Mouse (Mus musculus): ENCODE data around the gene Psph. TPM values are rescaled to one million over a fixed set of nuclear protein-coding genes. Genes with fewer than 3 reads are reported as not detected.
A peak's percentile ranks its signal among the peaks of the same experiment; 100 is the strongest.

Gene Psph
- polyA plus RNA-seq, 1 experiment from 2014 or later = 3.3 TPM

DNA sequence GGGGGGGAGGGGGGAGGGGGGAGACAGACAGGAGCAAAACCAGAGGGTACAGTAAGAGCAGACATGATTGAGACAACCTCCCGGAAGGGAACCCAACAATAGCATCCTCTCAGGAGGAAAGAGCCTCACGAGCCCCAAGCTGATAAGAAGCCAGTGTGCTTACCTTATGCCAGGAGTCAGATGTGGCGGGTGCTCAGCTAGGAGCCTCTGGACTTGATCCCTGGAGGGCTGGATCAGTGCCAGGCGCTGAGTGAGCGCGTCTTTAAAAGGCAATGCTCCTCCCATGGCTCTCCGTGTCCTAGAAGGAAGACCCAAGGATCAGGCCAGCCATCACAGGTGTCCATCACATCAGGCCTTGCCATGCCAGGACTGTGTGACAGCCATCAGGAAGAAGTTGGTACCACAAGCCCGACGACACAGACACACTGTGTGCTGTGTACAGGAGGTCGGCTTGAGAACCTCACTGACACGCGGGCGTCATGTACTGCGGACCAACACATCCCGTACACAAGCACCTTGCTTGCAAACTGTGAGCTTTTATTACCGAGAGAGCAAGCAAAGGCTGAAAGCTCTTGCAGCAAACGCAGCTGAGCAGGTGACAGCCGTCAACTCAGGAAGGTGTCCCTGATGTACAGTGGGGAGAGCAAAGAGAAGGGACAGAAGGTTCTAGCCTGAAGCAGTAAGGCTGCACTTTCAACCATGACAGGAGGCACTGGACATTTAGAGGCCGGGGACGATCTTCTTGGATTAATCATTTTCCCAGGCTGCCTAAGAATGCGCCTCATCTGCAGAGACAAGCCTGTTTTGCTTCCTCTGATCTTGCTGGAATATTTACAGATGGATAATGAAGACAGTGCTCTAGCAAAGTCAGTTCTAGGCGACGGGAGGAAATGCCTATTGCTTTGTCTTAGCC lies 16.6 kb downstream of the Psph start:
- Histone ChIP-seq H3K4me3 (ENCODE audit: inconsistent target) (no peak overlapping the region), H3K36me3 (ENCODE audit: inconsistent target) (no peaks in the 10 kb centered on the region), H3K79me2 (ENCODE audit: inconsistent target) (no peaks in the 10 kb centered on the region), H3K27ac (no peak overlapping the region)
- 94% methylated on average over 23 of the region's 23 CpGs for WGBS (ENCODE audit: missing documents)

DNA sequence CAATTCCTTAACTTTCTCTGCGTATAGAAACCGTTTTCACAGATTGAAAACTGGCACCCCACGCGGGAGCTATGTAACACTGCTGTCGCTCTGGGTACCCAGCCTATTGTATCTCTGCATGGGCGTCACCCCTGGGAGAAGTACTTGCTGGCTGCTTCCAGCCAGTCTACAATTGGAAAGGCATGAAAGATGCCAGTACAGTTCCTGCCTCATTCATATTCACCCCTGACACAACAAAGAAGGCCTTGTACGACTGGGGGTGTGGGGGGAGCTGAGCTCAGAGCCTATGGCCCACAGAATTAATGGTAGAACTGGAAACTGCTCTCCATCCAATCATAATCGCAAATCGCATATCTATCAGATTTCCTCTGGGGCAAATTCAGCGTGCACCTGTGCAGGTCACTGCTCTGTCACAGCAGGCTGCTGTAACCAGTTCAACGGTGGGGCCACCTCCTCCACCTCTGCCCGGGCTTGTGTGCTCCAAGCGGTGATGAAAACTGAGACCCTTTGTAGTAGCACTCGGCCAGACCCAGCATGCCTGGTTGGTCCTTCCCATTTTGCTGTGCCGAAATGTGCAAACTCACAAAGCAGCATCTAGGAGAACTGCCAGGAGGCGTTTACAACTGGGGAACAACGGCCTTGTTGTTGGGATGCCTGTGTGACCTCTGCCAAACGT lies 25.2 kb downstream of the Psph start:
- H3K79me2 ChIP-seq (ENCODE audit: inconsistent target) = no peaks in the 10 kb centered on the region
- H3K27ac ChIP-seq = no peak overlapping the region
- peaks cover 4% of the 10 kb centered on the region for H3K36me3 ChIP-seq (ENCODE audit: inconsistent target)
- H3K4me3 ChIP-seq (ENCODE audit: inconsistent target) = no peak overlapping the region
- 90% methylated on average over 18 of the region's 18 CpGs for WGBS (ENCODE audit: missing documents)

DNA sequence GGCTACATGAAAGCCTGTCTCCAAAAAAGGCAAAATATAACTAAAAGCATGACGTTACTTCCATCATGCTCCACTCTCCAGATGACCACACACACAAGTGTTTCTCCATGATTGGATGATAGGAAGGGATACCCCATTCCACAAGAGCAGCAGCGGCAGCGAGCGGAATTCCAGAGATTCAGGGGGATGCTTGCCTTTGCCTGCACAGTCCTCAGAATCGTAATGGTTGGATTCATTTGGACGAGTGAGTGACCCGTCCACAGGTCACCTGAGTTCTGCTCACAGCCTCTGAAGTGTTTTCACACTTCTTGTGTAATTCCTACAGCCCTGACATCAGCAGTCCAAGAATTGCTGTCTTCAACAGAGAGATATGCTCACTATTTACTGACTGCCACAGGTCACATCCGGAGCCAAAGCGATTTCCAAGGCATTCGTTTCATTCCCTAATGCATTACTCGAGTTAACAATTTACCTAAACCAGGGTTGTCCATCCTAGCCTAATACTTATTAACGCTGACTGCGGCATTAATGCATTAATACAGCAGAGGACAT lies 27.2 kb downstream of the Psph start:
- no peaks in the 10 kb centered on the region for H3K79me2 ChIP-seq (ENCODE audit: inconsistent target)
- WGBS (ENCODE audit: missing documents) = 97% methylated on average over 13 of the region's 13 CpGs
- H3K36me3 ChIP-seq (ENCODE audit: inconsistent target) = peaks cover 7% of the 10 kb centered on the region
- no peak overlapping the region for H3K4me3 ChIP-seq (ENCODE audit: inconsistent target)
- H3K27ac ChIP-seq = no peak overlapping the region

DNA sequence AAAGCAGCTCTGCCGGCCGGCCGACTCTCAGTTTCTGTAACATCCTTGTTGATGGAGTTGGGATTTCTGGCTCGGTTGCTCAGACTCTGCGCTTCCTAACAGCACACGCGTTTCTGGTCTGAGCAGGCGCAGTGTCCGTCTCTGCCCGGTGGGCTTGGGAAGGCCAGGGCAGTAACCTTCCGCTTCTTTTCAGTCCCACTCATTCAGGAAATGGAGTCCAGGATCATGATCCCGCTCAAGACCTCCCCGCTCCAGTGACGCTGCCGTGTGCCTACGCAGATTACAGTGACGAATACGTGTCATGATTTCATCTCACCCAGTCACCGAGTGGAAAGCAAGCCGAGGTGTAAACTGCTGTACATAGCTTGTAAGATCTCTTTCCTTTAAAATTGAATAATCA lies 30.4 kb downstream of the Psph start:
- Histone ChIP-seq H3K79me2 (ENCODE audit: inconsistent target) (no peaks in the 10 kb centered on the region), H3K36me3 (ENCODE audit: inconsistent target) (peaks cover 7% of the 10 kb centered on the region), H3K27ac (no peak overlapping the region), H3K4me3 (ENCODE audit: inconsistent target) (no peak overlapping the region)
- 96% methylated on average over 20 of the region's 20 CpGs for WGBS (ENCODE audit: missing documents)

GRCm38 (mm10) chr5:129744050-129744449 lies 43.2 kb downstream of the Psph start:
- Histone ChIP-seq H3K36me3 (ENCODE audit: inconsistent target) (peaks cover 28% of the 10 kb centered on the region; the same call in 1 of the 2 replicates), H3K27ac (no peak overlapping the region), H3K4me3 (ENCODE audit: inconsistent target) (no peak overlapping the region), H3K79me2 (ENCODE audit: inconsistent target) (no peaks in the 10 kb centered on the region)
- WGBS (ENCODE audit: missing documents) = 90% methylated on average over 6 of the region's 6 CpGs

DNA sequence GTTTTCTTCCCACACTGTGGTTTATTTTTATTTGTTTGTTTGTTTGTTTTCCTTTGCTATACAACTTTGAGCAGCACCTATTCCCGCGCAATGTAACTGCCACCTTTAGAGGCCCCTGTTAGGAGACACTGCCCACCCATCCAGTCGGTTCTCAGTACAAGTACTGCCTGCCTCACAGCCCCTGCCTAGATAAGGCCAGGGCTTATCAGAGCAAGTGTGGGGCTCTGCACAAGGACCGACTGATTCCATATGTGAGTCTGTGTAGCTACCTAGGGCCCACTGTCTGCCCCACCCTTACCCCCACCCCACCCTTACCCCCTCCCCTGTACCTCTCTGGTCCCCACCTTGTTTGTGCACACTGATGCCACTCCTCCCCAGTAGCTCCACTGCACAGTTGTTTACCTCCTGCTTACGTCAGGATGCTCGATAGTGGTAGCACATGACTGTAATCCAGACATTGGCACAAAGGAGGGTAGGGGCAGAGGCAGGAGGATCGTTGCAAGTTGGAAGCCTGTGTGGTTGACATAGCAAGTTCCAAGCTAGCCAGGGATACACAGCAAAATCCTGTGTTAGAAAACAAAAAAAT lies 44.3 kb downstream of the Psph start:
- no peak overlapping the region for H3K4me3 ChIP-seq (ENCODE audit: inconsistent target)
- WGBS (ENCODE audit: missing documents) = 93% methylated on average over 7 of the region's 7 CpGs
- H3K36me3 ChIP-seq (ENCODE audit: inconsistent target) = peaks cover 20% of the 10 kb centered on the region; the same call in 1 of the 2 replicates
- H3K79me2 ChIP-seq (ENCODE audit: inconsistent target) = no peaks in the 10 kb centered on the region
- H3K27ac ChIP-seq = no peak overlapping the region

- 100% methylated on average over 1 of the region's 1 CpGs for WGBS (ENCODE audit: missing documents)
- no peak overlapping the region for H3K4me3 ChIP-seq (ENCODE audit: inconsistent target)
- H3K27ac ChIP-seq = no peak overlapping the region
- H3K79me2 ChIP-seq (ENCODE audit: inconsistent target) = no peaks in the 10 kb centered on the region
- peaks cover 11% of the 10 kb centered on the region; the same call in 1 of the 2 replicates for H3K36me3 ChIP-seq (ENCODE audit: inconsistent target)
Observed at GRCm38 (mm10) chr5:129740976-129741375, 46.3 kb downstream of the Psph start.

- Histone ChIP-seq H3K36me3 (ENCODE audit: inconsistent target) (no peaks in the 10 kb centered on the region), H3K4me3 (ENCODE audit: inconsistent target) (no peak overlapping the region), H3K27ac (no peak overlapping the region), H3K79me2 (ENCODE audit: inconsistent target) (peaks cover 36% of the 10 kb centered on the region; the same call in 1 of the 2 replicates)
- 92% methylated on average over 5 of the region's 5 CpGs for WGBS (ENCODE audit: missing documents)
Observed at GRCm38 (mm10) chr5:129731021-129731420, 56.2 kb downstream of the Psph start.

GRCm38 (mm10) chr5:129730344-129730743 lies 56.9 kb downstream of the Psph start:
- peaks cover 40% of the 10 kb centered on the region; the same call in 1 of the 2 replicates for H3K79me2 ChIP-seq (ENCODE audit: inconsistent target)
- no peak overlapping the region for H3K4me3 ChIP-seq (ENCODE audit: inconsistent target)
- WGBS (ENCODE audit: missing documents) = 42% methylated on average over 8 of the region's 11 CpGs
- H3K27ac ChIP-seq = 0 out of 2 replicates have a peak overlapping the region, but pooled peaks have one; percentile 7
- no peaks in the 10 kb centered on the region for H3K36me3 ChIP-seq (ENCODE audit: inconsistent target)

- H3K27ac ChIP-seq = no peak overlapping the region
- WGBS (ENCODE audit: missing documents) = 54% methylated on average over 11 of the region's 11 CpGs
Observed at GRCm38 (mm10) chr5:129729286-129729685, 58.0 kb downstream of the Psph start.

GRCm38 (mm10) chr5:129726784-129727183 lies 60.5 kb downstream of the Psph start:
- no peaks in the 10 kb centered on the region for H3K36me3 ChIP-seq (ENCODE audit: inconsistent target)
- peaks cover 40% of the 10 kb centered on the region; the same call in 1 of the 2 replicates for H3K79me2 ChIP-seq (ENCODE audit: inconsistent target)
- 97% methylated on average over 3 of the region's 3 CpGs for WGBS (ENCODE audit: missing documents)
- H3K27ac ChIP-seq = no peak overlapping the region
- H3K4me3 ChIP-seq (ENCODE audit: inconsistent target) = no peak overlapping the region

More at GRCm38 (mm10) chr5:129729286-129729685, 58.0 kb downstream of the Psph start:
- Histone ChIP-seq H3K4me3 (ENCODE audit: inconsistent target) (no peak overlapping the region), H3K36me3 (ENCODE audit: inconsistent target) (no peaks in the 10 kb centered on the region), H3K79me2 (ENCODE audit: inconsistent target) (peaks cover 40% of the 10 kb centered on the region; the same call in 1 of the 2 replicates)

DNA sequence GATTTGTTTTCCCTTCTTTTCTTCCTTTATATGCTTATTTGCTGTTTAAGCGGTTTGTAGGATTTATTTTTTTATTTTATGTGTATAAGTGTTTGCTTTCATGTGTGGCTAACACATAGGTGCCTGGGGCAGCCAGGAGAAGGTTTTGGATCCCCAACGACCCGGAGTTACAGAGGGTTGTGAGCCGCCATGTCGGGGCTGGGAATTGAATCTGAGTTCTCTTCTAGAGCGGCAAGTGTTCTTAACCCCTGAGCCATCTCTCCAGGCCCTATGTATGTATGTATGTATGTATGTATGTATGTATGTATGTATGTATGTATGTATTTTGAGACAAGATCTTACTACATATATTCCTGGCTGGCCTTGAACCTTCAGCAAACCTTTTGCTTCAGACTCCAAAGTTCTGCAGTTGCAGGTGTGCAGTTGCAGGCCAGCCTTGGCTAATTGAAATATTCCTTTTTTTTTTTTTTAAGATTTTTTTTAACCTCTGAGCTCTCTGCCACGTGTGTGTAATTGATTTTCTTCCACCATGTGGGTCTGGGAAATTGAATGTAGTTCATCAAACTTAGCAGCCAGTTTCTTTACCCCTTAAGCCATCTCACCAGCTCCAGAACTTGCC lies 61.4 kb downstream of the Psph start:
- H3K27ac ChIP-seq = no peak overlapping the region
- WGBS (ENCODE audit: missing documents) = 33% methylated on average over 7 of the region's 7 CpGs
- peak overlapping the region; percentile 69 for H3K4me3 ChIP-seq (ENCODE audit: inconsistent target)

GRCm38 (mm10) chr5:129724834-129725773 lies 62.1 kb downstream of the Psph start, which contains the start of gene Nipsnap2:
Gene Nipsnap2 (plus strand): TSS chr5:129725063.
- peaks cover 32% of the 10 kb centered on the region; the same call in 1 of the 2 replicates for H3K79me2 ChIP-seq (ENCODE audit: inconsistent target)
- WGBS (ENCODE audit: missing documents) = 2% methylated on average over 64 of the region's 93 CpGs

More for the DNA sequence above, 61.4 kb downstream of the Psph start:
- H3K36me3 ChIP-seq (ENCODE audit: inconsistent target) = no peaks in the 10 kb centered on the region
- H3K79me2 ChIP-seq (ENCODE audit: inconsistent target) = peaks cover 38% of the 10 kb centered on the region; the same call in 1 of the 2 replicates

More at GRCm38 (mm10) chr5:129724834-129725773, 62.1 kb downstream of the Psph start, which contains the start of gene Nipsnap2:
- Histone ChIP-seq H3K27ac (peak within 1 kb of the TSS; percentile 19; the same call in 1 of the 2 replicates), H3K36me3 (ENCODE audit: inconsistent target) (no peaks in the 10 kb centered on the region), H3K4me3 (ENCODE audit: inconsistent target) (peak within 1 kb of the TSS; percentile 69)
